ENCODE assay signal across 7 mouse cellular contexts in genomic region chr10:78351564-78351886, GRCm38 (mm10). TPM values are rescaled to one million over a fixed set of nuclear protein-coding genes. Genes with fewer than 3 reads are reported as not detected.
A peak's percentile ranks its signal among the peaks of the same experiment; 100 is the strongest.
DNase-seq lines count a peak whose midpoint lies in the region; ATAC-seq lines count a peak whose summit lies in the region.

No protein-coding gene starts in this region.

- no peaks in the 10 kb centered on the region for H3K9me3 ChIP-seq in forebrain, embryonic 14.5 days (replicated peaks; ENCODE audit: control insufficient read depth, low read length)
- no peaks in the 10 kb centered on the region for H3K9me3 ChIP-seq in stomach, embryonic 14.5 days (ENCODE audit: control insufficient read depth, low read depth, low read length)

- H3K4me1 ChIP-seq in forebrain, embryonic 14.5 days (ENCODE audit: control insufficient read depth, insufficient read depth, low read length): peaks cover 14% of the 10 kb centered on the region
- H3K4me1 ChIP-seq in stomach, embryonic 14.5 days (ENCODE audit: control insufficient read depth, insufficient read depth, low read length): peaks cover 13% of the 10 kb centered on the region

- no peaks in the 10 kb centered on the region for H3K27me3 ChIP-seq in forebrain, embryonic 14.5 days (replicated peaks; ENCODE audit: control insufficient read depth, insufficient read depth, low read length)
- H3K27me3 ChIP-seq in stomach, embryonic 14.5 days (ENCODE audit: control insufficient read depth, insufficient read depth, low read length): no peaks in the 10 kb centered on the region

- peak overlapping the region; percentile 98 for H3K9ac ChIP-seq in forebrain, embryonic 14.5 days (ENCODE audit: low read length)
- peak overlapping the region; percentile 96 for H3K9ac ChIP-seq in stomach, embryonic 14.5 days (replicated peaks; ENCODE audit: low read depth, low read length)

- no peak overlapping the region; the same call in 1 of the 2 replicates for H3K27ac ChIP-seq in forebrain, embryonic 14.5 days (ENCODE audit: low read depth, low read length)
- H3K27ac ChIP-seq in stomach, embryonic 14.5 days (ENCODE audit: low read length): peak overlapping the region; percentile 33; the same call in 1 of the 2 replicates

- ATAC-seq in forebrain, embryonic 14.5 days: no peak
- ATAC-seq in stomach, embryonic 14.5 days (ENCODE audit: insufficient number of reproducible peaks, insufficient read depth, low FRiP score, low read depth): no peak

- 1% methylated on average over 13 of the region's 13 CpGs for WGBS in forebrain, embryonic 14.5 days
- WGBS in stomach, embryonic 14.5 days: 2% methylated on average over 13 of the region's 13 CpGs

- peak overlapping the region; percentile 92 for H3K4me3 ChIP-seq in forebrain, embryonic 14.5 days (ENCODE audit: low read depth, low read length)
- peak overlapping the region; percentile 83 for H3K4me3 ChIP-seq in stomach, embryonic 14.5 days (ENCODE audit: low read depth, low read length)

- H3K4me2 ChIP-seq in forebrain, embryonic 14.5 days (ENCODE audit: low read length): peak overlapping the region; percentile 82
- peak overlapping the region; percentile 73 for H3K4me2 ChIP-seq in stomach, embryonic 14.5 days (replicated peaks; ENCODE audit: low read depth, low read length)

- H3K36me3 ChIP-seq in forebrain, embryonic 14.5 days (ENCODE audit: control insufficient read depth, insufficient read depth, low read length): 0 out of 2 replicates have a peak, but pooled peaks cover 2% of the 10 kb centered on the region
- H3K36me3 ChIP-seq in stomach, embryonic 14.5 days (ENCODE audit: control insufficient read depth, insufficient read depth, low read length): no peaks in the 10 kb centered on the region

- peak; percentile 20 for DNase-seq in thymus, postnatal 0 days (ENCODE audit: low spot score)
- DNase-seq in thymus, postnatal 10 days (ENCODE audit: low spot score in 2 of 2): no peak
- DNase-seq in forebrain, embryonic 14.5 days (ENCODE audit: low spot score): no peak
- peak; percentile 40 to 65 for DNase-seq in kidney, postnatal 4 days
- no peak for DNase-seq in MN1 (ENCODE audit: low spot score)
- no peak for DNase-seq in ovary, postnatal 10 days (ENCODE audit: low spot score)

RNA-seq across cellular contexts. Expression of gene Agpat3, which starts 0.8 kb away (rescaled TPM):
- 139 and 152 TPM in 2 replicates for polyA plus RNA-seq in thymus, postnatal 0 days (2015; fragmentation: Nextera tagmentation; extraction: Ambion mirVana)
- 46.0 and 63.2 TPM in 2 replicates for polyA plus RNA-seq in forebrain, embryonic 14.5 days (2014; fragmentation: Nextera tagmentation; extraction: Ambion mirVana)
- 41.9 and 54.3 TPM in 2 replicates for polyA plus RNA-seq in stomach, embryonic 14.5 days (2014; fragmentation: Nextera tagmentation; extraction: Ambion mirVana)

Comparison
In these comparisons a context has a peak if more than half of its experiments do, and no peak if none do; other contexts are left out.
1. DNase-seq: peak in thymus, postnatal 0 days (single experiment) and kidney, postnatal 4 days (2 of 2); none in thymus, postnatal 10 days (0 of 2), forebrain, embryonic 14.5 days (single experiment), MN1 (single experiment) and ovary, postnatal 10 days (single experiment).